Mouse (Mus musculus): ENCODE results near the gene Kank1.

GRCm38 (mm10) chr19:25325113-25326001, 88.6 kb downstream of the Kank1 start:
- TF ChIP-seq CTCF (IDR thresholded peaks at IDR 0.05; ENCODE audit: low read depth, low read length) (no peak), POLR2A (IDR thresholded peaks at IDR 0.05; ENCODE audit: extremely low read depth, insufficient read depth, low read length) (no peak)
